Mouse (Mus musculus): ENCODE measurements around the gene Hist1h4h. TPM values are rescaled to one million over a fixed set of nuclear protein-coding genes. Genes with fewer than 3 reads are reported as not detected.

The Hist1h4h gene
- polyA plus RNA-seq (2017; shearing (Covaris generic)): 1 to 10 TPM; 3.9 to 8.3 (median 7.0) TPM

DNA sequence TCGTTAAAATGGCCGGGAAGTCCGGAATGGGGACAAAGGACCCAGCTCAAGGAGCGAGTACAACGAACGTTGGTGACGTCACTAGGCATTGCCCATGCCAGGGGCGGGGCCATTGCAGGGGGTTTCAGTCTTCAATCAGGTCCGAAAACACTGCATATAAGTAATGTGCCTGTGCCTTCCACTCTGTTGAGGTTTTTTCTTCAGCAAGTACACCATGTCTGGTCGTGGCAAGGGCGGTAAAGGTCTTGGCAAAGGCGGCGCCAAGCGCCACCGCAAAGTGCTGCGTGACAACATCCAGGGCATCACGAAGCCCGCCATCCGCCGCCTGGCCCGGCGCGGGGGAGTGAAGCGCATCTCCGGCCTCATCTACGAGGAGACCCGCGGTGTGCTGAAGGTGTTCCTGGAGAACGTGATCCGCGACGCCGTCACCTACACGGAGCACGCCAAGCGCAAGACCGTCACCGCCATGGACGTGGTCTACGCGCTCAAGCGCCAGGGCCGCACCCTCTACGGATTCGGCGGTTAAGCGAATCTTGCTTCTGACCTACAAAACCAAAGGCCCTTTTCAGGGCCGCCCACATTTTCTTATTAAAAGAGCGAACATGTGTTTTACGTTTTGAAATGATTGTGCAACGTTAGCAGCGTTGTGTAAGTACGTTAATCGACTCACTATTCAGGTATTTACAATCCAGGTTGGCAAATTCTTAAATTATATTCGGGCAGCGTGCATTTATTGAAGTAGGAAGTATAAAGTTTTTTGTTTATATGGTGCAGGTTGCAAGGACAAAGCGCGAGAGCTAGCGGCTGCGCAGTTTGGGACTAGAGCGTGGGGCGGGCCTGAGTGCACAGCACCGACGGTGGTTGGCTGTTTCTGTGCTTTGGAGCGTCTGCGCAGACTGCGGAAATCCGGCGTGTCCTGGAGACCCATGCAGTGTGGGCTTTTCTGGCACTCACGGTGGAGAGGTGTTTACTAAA is at the start of gene Hist1h4h:
Hist1h4h (plus strand) TSS at position 150 of the 975 bp plus-strand sequence.
- peak; percentile 73 for ATAC-seq

DNA sequence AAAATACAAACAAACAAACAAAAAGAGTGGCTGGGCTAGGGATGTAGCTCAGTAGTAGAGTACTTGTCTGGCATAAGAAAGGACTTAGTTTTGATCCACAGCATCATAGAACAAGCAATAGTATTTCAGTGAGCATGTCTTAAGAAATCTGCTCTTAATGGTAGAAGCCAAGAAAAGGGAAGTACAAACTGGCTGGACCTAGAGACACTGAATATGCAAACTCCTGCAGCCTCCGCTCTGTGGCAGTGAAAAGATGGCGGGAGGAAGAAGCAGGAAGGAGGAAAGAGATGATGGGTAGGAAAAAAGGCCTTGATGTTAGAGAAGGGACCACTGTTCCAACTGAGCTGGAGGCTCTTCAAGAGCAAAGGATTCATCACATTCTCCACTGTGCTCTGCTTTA is 47.7 kb upstream of the Hist1h4h start:
- no peak for ATAC-seq

DNA sequence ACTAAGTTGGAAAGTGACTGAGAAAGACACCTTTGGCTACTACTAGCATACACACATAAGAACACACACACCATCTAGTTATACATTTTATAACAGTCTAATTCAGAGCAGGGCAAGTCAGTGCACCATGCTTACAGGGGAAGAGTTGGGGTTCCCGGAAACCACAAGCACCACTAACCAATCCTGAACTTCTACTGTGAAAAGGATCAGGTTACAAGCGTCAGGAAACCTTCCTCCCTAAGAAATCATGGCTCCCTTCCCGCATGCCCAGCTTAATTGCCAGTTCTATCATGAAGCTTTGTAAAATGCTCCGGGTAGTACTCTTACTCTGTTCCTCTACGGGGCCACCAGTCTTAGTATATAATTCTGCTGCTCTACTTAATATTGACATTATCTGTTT is 45.6 kb upstream of the Hist1h4h start:
- ATAC-seq: no peak

DNA sequence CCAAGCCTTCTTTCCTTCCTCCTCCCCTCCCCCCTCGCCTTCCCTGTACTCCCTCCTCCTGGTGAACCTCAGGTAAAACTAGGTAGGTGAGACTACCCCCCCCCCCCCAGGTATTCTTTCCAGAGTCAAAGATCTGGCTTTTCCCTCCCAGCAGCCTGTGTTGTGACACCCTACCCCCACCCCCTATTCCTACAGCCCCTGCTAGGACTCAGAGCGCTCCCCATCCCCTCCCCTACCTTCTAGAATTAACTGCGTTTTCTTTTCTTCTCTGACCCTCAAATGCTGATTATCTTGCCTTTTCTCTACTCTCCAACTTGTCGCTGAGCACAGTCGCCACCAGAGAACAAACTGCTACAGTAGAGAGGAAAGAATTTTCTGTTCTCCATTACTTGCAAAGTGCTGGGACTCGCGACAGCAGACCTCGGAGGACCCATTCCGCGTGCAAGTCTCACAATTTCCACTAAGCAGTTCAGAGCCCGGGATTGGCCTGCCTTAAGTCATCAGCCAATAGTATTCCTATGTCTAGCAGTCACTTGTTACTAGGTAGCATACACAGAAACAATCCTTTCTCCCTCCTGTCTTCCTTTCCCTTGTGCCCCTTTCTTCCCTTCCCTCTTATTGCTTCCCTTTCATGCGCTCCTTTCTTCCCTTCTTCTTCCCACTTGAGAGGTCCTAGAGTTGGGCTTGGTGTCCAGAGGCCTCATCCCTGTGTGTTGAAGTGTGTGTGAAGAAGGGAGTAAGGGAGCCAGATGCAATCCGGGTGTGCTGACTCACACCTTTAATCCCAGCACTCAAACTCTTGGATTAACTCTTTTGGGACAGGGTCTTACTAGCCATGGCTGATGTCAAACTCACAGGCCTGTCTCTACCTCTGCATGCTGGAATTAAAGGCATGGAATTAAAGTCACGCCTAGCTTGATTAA is 42.2 kb upstream of the Hist1h4h start, which contains the start of gene Btn2a2:
Btn2a2 (minus strand) TSS at position 458 of the 923 bp plus-strand sequence.
- peak; percentile 99 for ATAC-seq

DNA sequence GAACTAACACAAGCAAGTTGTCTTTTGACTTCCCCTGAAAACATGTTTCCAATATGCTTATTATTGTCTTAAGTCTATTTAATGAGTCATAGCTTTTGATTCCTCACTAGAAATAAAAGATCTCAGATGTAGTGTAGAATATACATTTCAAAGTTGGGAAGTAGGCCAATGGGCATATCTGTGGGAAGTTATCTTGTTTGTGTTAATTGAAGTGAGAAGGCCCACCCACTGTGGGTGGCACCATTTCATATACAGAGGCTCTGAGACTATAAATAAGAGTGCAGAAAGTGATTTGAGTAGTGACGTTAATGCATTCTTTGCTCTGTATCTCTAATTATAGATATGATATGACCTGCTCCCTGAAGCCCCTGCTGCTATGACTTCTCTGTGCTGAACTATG is 40.0 kb upstream of the Hist1h4h start:
- no peak for ATAC-seq

DNA sequence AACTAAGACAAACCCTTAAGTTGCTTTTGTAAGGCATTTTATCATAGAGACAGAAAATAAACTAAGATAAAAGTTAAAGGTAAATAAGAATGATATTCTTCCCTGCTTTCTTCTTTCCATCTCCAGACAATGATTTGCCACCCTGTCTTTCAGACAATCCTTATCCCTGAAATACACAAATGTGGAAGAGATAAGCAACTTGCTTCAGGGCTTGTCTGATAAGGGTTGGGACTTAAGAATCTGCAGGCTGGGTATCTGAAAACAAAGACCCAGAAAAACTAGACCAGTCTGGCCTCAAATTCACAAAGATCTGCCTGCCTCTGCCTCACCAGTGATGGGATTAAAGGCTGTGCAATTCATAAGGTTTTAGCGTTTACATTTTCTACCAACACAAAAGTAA is 39.6 kb upstream of the Hist1h4h start:
- no peak for ATAC-seq

DNA sequence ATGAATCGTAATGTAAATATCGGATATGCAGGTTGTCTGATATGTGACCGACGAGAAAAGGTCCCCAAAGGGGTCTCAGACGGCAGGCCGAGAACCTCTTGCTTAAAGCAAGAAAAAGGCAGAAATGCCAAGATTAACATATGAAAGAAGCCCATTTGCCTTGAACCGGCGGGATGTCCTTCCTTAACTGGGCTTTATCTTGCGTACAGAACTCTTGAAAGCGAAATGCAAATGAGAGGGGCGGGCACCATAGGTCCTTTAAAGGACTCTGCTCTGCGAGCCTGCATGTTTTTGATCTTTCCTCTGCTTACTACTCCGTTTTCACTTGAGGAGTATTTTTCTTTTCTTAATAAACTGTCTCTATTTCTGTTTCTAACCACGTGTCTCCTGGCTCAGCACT is 38.9 kb upstream of the Hist1h4h start:
- no peak for ATAC-seq

DNA sequence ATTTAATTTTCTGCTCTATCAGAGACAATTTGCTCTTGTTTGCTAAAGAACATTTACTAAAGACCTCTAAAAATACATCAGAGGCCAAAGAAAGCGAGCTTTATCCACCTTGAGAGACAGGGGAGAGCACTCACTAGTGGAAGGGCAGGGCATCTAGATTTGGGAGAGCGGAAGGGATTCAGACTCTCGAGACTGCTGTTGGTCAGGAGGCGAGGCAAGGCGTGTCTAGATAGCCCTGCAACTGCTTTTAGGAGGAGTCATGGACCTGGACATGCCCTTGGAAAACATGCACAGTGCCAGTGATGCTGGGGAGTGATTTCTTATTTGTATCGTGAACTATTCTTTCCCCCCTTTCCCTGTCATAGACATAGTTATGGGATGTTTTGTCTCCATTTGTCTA is 35.3 kb upstream of the Hist1h4h start:
- no peak for ATAC-seq

DNA sequence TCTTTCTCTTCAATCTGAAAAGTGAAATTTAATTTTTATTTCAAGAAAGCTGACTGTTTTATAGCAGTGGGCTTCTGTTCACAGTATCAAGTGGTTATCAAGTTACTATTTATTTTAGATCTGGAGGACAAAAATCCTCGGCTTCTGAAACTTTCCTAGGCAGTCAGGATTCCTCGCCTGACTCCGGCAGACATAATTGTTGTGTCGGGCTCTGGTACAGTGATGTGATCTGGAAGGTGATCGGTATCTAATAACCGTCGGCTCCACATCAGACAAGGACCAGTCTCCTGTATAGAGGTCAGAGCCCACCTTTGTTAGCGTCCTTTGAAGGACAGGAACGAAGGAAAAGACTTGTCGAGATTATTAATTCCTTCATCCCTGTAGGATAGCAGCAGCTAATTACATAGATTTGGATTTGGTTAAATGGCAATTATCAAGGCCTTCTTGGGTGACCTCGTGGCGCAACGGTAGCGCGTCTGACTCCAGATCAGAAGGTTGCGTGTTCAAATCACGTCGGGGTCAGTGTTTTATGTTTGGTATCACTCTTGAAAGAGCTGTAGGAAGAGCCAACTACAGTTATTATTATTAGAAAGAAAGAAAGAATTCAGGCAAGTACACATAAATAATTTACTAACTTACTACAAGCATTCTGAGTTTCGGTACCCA is 33.1 kb upstream of the Hist1h4h start:
- no peak for ATAC-seq

DNA sequence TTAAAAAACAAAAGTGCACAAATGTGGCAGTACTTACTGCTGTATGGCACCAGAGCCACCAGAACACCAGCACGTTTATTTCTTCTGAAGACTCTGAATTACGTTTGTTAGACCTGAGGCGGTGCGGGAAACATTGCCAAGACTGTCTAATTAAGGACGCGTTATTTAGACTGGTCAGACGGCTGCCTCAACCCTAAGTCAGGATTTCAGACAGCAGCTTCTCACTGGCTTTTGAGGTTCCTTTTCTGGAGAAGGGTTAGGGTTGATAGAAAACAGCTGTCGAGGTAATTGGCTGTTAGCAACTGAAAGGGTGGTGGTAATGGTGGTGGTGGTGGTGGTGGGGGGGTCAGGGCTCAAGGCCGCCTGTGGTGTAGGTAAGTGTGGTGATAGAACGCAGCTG is 32.2 kb upstream of the Hist1h4h start:
- ATAC-seq: no peak

DNA sequence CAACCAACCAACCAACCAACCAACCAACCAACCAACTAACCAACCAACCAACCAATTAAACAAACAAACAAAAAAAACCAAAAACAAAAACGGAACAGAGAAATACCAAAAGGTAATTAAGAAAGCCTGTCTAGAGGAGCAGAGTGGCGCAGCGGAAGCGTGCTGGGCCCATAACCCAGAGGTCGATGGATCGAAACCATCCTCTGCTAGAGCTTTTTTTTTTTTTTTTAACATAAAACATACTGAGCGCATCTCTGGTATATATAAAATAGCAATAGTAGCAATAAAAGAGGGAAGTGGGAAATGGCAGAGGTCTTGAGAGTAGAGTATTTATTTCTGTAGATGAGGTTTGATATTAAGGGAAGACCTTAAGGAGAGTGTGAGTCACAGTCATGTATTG is 30.9 kb upstream of the Hist1h4h start:
- ATAC-seq: no peak

DNA sequence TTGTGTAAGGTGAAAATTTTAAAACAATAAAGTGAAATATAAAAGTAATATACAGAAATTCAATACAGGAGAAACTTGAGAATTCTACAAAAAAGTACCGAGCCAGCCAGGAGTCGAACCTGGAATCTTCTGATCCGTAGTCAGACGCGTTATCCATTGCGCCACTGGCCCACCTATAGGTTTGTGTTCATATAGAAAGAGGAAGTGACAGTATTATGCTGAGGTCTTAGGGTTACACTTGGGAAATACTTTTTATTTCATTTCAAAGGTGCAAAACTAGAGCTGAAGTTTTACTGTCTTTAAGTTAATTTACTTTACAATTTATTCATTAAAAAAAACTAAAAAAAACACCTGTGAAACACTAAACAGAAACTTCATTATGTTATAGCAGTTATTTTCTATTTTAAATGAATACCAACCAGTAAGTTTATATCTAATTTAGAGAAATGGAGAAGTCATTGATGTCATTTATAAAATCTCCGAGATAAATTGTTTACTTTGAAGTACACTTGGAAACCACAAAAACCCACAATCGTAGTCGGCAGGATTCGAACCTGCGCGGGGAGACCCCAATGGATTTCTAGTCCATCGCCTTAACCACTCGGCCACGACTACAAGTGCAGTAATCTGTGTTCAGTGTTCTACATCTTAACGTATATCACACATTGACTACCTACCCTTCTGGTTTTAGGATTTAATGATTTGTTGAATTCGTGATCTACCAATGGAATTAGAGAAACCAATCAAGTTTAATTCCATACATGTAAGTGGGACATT is 30.2 kb upstream of the Hist1h4h start:
- no peak for ATAC-seq

DNA sequence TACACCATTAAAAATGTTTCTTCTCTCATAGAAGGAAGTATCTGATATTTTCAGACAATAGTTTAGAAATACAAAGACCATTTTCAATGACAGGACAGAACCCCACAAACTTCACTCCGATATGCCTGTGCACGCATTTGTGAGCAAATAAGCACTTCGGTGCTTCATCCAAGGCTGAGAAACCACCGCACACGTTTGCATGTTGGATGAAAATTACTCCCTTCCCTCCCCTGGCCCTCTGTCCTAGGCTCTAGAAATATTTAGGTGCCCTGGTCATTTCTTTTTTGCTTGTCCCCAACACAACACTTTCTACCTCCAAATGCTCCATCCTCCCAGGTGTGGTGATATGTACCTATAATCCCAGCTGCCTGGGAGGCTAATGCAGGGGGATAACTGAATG is 29.3 kb upstream of the Hist1h4h start:
- no peak for ATAC-seq

DNA sequence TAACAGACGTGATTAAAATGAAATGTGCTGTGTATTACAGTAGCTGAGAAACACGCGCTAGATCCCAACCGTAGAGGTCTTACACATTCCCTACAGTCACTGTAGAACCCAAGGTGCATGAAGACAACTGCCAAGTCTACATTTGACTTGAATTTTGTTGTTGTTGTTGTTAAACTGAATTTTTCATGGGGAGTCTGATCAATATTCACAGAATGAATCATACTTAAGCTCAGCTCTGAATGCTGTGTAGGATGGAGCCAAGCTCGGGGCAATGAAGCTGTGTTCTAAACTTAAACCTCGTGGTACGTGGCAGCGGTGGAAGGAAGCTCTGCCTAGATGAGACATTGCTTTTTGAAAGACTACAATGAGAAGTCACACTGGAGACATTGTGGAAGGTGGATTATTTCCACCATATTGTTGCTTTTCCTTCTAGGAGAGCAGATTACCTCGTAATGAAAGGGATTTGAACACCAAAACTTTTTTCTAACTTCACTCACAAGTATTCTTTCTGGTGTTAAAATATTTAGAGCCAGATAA is 28.8 kb upstream of the Hist1h4h start:
- no peak for ATAC-seq

DNA sequence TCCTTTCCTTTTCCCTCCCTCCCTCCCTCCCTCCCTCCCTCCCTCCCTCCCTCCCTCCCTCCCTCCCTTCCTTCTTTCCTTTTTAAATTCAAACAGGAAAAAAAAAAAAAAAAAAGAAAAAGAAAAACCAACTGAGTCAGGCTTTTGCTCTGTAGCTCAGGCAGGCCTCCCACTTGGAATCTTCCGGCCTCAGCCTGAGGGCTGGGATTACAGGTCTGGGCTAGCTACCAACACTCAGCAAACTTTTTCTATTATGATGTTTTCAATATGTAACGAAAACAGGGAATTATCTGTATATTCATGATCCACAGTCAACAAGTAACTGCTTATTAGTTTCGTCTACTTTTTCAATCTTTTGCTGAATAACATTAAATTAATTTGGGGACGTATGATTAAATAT is 27.9 kb upstream of the Hist1h4h start:
- ATAC-seq: no peak

DNA sequence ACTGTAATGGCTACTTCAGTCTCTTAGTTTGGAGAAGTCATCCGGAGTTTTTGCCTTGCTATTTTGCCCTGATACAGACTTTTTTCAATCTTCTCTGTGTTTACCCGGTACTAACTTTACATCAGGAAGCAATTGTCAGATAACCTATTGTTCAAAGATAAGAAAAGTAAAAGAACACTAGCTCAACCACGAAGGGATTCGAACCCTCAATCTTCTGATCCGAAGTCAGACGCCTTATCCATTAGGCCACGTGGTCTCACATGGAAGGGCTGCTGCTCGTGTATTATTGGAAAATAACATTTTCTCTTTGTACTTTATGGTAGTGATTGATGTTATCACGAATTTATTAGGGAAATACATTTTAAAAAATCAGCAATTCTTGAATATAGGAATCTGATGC is 27.1 kb upstream of the Hist1h4h start:
- ATAC-seq: peak; percentile 52

DNA sequence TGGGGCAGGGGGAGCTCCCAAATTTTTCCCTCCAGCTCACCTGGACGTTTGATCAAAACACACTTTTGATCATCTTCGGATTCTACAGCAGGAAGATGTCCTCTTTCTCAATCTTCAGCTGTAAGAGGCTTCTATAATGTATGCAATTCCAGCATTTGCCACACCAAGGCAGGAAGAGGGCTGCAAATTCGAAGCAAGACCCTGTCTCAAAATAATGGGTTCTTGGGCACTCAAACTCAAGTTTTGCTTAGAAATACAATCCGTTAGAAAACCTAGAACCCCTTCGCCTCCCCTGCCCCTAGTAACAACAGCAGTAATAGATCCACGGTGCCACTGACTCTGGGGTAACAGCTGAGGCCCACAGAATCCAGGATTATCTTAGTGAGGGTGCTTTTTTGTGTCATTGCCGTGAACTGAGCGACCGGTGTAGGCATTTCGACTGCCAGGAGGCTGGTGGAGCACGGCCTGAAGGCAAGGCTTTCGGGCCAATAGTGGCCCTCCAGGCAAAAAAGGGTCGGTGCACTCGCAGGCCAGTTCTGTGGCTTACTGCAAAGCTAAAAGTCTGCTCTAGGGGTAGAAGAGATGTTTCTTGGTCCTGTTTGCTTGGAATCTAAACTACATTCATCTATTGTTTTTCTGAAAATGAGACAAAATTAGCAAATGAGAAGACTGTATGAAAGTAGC is 25.0 kb upstream of the Hist1h4h start:
- ATAC-seq: no peak

DNA sequence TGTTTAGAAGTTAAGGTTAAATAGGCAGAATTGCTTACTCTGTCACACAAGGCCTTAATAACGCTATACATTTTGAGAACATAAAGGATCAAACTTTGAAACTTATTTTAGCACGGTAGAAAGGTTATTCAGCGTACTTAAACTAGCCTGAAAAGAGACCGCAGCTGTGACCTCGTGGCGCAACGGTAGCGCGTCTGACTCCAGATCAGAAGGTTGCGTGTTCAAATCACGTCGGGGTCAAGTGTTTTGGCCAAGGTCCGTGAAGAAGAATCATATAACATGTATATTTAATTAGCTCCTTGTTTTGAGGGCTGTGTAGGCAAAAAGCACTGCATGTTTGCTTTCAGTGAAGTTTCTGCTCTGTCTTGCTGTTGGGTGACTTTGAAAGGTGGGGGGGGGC is 24.5 kb upstream of the Hist1h4h start:
- no peak for ATAC-seq

DNA sequence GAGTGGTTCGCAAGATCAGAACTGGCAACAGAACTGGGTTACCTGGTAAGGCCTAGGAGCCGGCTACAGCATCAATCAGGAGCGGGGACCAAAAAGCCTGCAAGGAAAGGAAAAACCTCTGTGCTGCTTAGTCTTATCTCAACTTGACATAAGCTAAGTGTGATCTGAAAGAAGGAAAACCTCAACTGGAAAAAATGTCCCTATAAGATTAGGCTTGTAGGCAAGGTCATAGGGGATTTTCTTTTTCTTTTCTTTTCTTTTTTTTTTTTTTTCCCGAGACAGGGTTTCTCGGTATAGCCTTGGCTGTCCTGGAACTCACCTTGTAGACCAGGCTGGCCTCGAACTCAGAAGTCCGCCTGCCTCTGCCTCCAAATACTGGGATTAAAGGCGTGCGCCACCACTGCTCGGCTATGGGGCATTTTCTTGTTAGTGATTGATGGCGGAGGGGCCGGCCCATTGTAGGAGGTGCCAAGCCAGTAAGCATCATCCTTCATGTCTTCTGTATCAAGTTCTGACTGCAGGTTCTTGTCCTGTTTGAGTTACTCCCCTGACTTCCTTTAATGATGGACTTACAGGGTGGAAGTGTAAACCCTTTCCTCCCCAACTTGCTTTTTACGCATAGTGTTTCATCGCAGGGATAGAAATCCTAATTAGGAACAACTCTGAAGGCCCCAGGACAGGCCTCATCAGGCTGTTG is 23.9 kb upstream of the Hist1h4h start:
- ATAC-seq: no peak

DNA sequence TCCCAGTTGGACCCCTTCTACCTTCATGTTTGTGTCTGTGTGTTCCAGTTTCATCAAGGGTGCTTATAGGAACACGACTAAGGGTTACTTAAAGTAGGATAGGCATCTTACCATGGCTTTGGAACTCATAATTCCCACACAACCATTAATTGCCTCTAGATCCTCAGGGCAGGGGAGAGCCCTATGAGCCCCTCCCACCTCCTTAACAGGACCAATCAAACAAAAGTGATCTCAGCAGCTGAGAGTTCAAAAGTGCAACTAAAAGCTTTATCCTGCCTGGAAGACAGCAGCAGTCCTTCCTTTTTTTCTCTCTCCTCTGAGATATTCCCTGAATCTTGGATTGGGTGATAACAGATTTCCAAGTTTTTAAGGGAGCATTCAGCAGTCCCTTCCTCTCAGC is 20.7 kb upstream of the Hist1h4h start:
- no peak for ATAC-seq
